Mouse (Mus musculus): Measurements from ENCODE around the gene Ube2e3. TPM values are rescaled to one million over a fixed set of nuclear protein-coding genes. Genes with fewer than 3 reads are reported as not detected.

Ube2e3 gene
- total RNA-seq (2012; rRNA removed) = 22.7 and 35.1 TPM in 2 replicates

DNA sequence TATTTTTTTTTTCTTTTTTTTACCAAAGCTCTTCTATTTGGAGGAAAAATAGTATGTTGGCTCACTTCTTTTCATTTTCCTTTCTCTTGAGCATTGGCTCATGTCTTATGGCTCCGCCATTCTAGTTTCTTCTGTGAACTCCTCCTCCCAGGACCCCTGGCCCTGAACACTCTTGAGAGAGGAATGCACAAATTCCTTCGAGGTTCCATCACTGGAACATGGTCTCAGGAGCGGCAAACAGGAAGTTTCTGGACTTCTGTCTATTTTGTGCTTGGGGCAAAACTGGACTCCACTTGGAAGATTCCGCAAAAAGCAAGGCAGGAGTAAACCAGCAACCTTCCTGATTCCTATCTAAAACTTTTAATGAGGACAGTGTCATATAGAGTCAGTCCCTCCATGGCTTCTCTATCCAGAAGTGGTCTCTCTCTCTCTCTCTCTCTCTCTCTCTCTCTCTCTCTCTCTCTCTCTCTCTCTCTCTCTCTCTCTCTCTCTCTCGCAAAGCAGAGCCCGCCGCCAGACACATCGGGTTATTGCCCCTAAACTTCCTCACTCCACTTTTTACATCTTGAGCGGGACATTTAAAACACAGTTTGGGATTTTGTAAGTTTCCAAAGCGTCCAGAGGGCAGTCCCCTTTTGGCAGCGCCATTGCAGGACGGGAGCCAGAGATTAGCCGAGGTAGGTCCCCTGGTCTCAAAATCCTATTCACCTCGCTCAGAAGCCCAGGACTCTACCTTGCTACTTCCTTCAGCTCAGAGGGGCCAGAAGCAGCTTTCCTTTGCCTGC, at the start of gene Ube2e3:
Gene Ube2e3, plus strand, starts transcription at position 399 of the 785 bp plus-strand sequence.
- in situ Hi-C loops (cut with MboI; ENCODE audit: low sequenced_read_pairs in 2 of 2, unreplicated experiment in 2 of 2) = no loop called here
- peak within 1 kb of the TSS; percentile 90 to 97 for H3K4me3 ChIP-seq (ENCODE audit: insufficient read depth in 1 of 2, low read depth in 1 of 2, low read length in 2 of 2, poor library complexity in 1 of 2, severe bottlenecking in 1 of 2)
- TF ChIP-seq ZNF384 (IDR thresholded peaks at IDR 0.05; ENCODE audit: low read depth, low read length) = no peak
- TF ChIP-seq CHD2 (IDR thresholded peaks at IDR 0.05; ENCODE audit: low read depth, low read length) = no peak
- TF ChIP-seq MAFK (IDR thresholded peaks at IDR 0.05; ENCODE audit: insufficient read depth, low read depth, low read length) = no peak
- TF ChIP-seq HCFC1 (IDR thresholded peaks at IDR 0.05; ENCODE audit: borderline replicate concordance, insufficient read depth, low read length) = no peak
- no peak for TF ChIP-seq ZC3H11A (IDR thresholded peaks at IDR 0.05; ENCODE audit: borderline replicate concordance, low read depth, low read length)
- no peaks in the 10 kb centered on the region for H3K9me3 ChIP-seq (ENCODE audit: control insufficient read depth, insufficient read depth, low read depth, low read length)
- H3K4me1 ChIP-seq (ENCODE audit: control insufficient read depth in 2 of 2, insufficient read depth in 2 of 2, low read length in 2 of 2, poor library complexity in 1 of 2) = no peaks in the 10 kb centered on the region; a peak in 1 of 4 replicates
- H3K9ac ChIP-seq (ENCODE audit: insufficient read depth, low read depth, low read length, poor library complexity, severe bottlenecking) = peak within 1 kb of the TSS; percentile 96
- no peak for DNase-seq (ENCODE audit: low read depth, low spot score)
- peak within 1 kb of the TSS; percentile 78 for H3K27ac ChIP-seq (ENCODE audit: insufficient read depth, low read depth, low read length, poor library complexity, severe bottlenecking)
- H3K36me3 ChIP-seq (ENCODE audit: control insufficient read depth, insufficient read depth, low read length, poor library complexity, severe bottlenecking) = peaks cover 4% of the 10 kb centered on the region

DNA sequence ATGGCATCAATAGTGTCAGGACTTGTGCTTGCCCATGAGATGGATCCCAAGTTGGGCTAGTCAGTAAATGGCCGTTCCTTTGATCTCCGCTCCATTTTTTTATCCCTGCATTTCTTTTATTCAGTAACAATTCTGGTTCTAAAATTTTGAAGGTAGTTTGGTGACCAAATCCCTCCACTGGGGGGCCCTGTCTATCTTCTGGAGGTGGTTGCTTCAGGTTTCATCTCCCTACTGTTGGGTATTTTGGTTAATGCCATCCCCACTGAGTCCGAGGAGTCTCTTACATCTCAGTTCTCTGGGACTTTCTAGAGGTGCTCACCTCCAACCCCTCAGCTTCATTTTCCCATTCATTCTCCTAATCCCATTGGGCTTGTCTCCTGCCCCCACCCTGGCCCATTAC, 38.0 kb upstream of the Ube2e3 start:
- H3K9me3 ChIP-seq (ENCODE audit: control insufficient read depth, insufficient read depth, low read depth, low read length) = no peaks in the 10 kb centered on the region
- TF ChIP-seq HCFC1 (IDR thresholded peaks at IDR 0.05; ENCODE audit: borderline replicate concordance, insufficient read depth, low read length) (no peak), ZNF384 (IDR thresholded peaks at IDR 0.05; ENCODE audit: low read depth, low read length) (no peak), ZC3H11A (IDR thresholded peaks at IDR 0.05; ENCODE audit: borderline replicate concordance, low read depth, low read length) (no peak), MAFK (IDR thresholded peaks at IDR 0.05; ENCODE audit: insufficient read depth, low read depth, low read length) (no peak)
- H3K36me3 ChIP-seq (ENCODE audit: control insufficient read depth, insufficient read depth, low read length, poor library complexity, severe bottlenecking) = no peaks in the 10 kb centered on the region
- no peak overlapping the region for H3K4me3 ChIP-seq (ENCODE audit: insufficient read depth in 1 of 2, low read depth in 1 of 2, low read length in 2 of 2, poor library complexity in 1 of 2, severe bottlenecking in 1 of 2)
- no peak overlapping the region for H3K9ac ChIP-seq (ENCODE audit: insufficient read depth, low read depth, low read length, poor library complexity, severe bottlenecking)
- no peaks in the 10 kb centered on the region for H3K4me1 ChIP-seq (ENCODE audit: control insufficient read depth in 2 of 2, insufficient read depth in 2 of 2, low read length in 2 of 2, poor library complexity in 1 of 2)
- in situ Hi-C loops (cut with MboI; ENCODE audit: low sequenced_read_pairs in 2 of 2, unreplicated experiment in 2 of 2) = no loop called here
- H3K27ac ChIP-seq (ENCODE audit: insufficient read depth, low read depth, low read length, poor library complexity, severe bottlenecking) = no peak overlapping the region
- no peak for DNase-seq (ENCODE audit: low read depth, low spot score)

- in situ Hi-C loops (cut with MboI; ENCODE audit: low sequenced_read_pairs in 2 of 2, unreplicated experiment in 2 of 2) = no loop called here
- Histone ChIP-seq H3K27ac (ENCODE audit: insufficient read depth, low read depth, low read length, poor library complexity, severe bottlenecking) (no peak overlapping the region), H3K4me1 (ENCODE audit: control insufficient read depth in 2 of 2, insufficient read depth in 2 of 2, low read length in 2 of 2, poor library complexity in 1 of 2) (no peaks in the 10 kb centered on the region), H3K4me3 (ENCODE audit: insufficient read depth in 1 of 2, low read depth in 1 of 2, low read length in 2 of 2, poor library complexity in 1 of 2, severe bottlenecking in 1 of 2) (no peak overlapping the region), H3K9me3 (ENCODE audit: control insufficient read depth, insufficient read depth, low read depth, low read length) (no peaks in the 10 kb centered on the region), H3K36me3 (ENCODE audit: control insufficient read depth, insufficient read depth, low read length, poor library complexity, severe bottlenecking) (no peaks in the 10 kb centered on the region), H3K9ac (ENCODE audit: insufficient read depth, low read depth, low read length, poor library complexity, severe bottlenecking) (no peak overlapping the region)
- TF ChIP-seq MAFK (IDR thresholded peaks at IDR 0.05; ENCODE audit: insufficient read depth, low read depth, low read length) = no peak
- no peak for TF ChIP-seq CHD2 (IDR thresholded peaks at IDR 0.05; ENCODE audit: low read depth, low read length)
- TF ChIP-seq ZC3H11A (IDR thresholded peaks at IDR 0.05; ENCODE audit: borderline replicate concordance, low read depth, low read length) = no peak
- TF ChIP-seq ZNF384 (IDR thresholded peaks at IDR 0.05; ENCODE audit: low read depth, low read length) = no peak
- no peak for TF ChIP-seq HCFC1 (IDR thresholded peaks at IDR 0.05; ENCODE audit: borderline replicate concordance, insufficient read depth, low read length)
- no peak for DNase-seq (ENCODE audit: low read depth, low spot score)
Observed at GRCm38 (mm10) chr2:78841494-78842224, 26.3 kb upstream of the Ube2e3 start.

DNA sequence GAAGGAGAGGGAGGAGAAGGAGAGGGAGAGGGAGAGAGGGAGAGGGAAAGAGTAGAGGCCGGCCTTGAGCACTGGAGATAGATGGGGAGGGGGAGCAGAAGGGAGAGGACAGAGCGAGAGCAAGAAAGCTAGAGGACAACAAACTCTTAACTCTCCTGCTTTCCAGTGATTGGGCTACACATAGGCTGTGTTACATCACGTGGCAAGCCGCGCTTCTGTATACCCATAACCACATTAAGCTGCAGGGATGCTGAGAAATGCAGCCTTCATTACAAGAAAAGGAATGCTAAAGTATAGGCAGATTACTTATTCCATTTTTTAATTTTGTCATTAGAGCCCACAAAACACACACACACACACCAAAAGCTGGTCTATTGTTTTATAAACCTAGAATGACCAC, 23.6 kb upstream of the Ube2e3 start:
- Histone ChIP-seq H3K27ac (ENCODE audit: insufficient read depth, low read depth, low read length, poor library complexity, severe bottlenecking) (no peak overlapping the region), H3K4me1 (ENCODE audit: control insufficient read depth in 2 of 2, insufficient read depth in 2 of 2, low read length in 2 of 2, poor library complexity in 1 of 2) (no peaks in the 10 kb centered on the region), H3K9ac (ENCODE audit: insufficient read depth, low read depth, low read length, poor library complexity, severe bottlenecking) (no peak overlapping the region), H3K36me3 (ENCODE audit: control insufficient read depth, insufficient read depth, low read length, poor library complexity, severe bottlenecking) (no peaks in the 10 kb centered on the region), H3K9me3 (ENCODE audit: control insufficient read depth, insufficient read depth, low read depth, low read length) (no peaks in the 10 kb centered on the region), H3K4me3 (ENCODE audit: insufficient read depth in 1 of 2, low read depth in 1 of 2, low read length in 2 of 2, poor library complexity in 1 of 2, severe bottlenecking in 1 of 2) (no peak overlapping the region)
- DNase-seq (ENCODE audit: low read depth, low spot score) = no peak
- TF ChIP-seq ZNF384 (IDR thresholded peaks at IDR 0.05; ENCODE audit: low read depth, low read length) (no peak), MAFK (IDR thresholded peaks at IDR 0.05; ENCODE audit: insufficient read depth, low read depth, low read length) (no peak), ZC3H11A (IDR thresholded peaks at IDR 0.05; ENCODE audit: borderline replicate concordance, low read depth, low read length) (no peak), HCFC1 (IDR thresholded peaks at IDR 0.05; ENCODE audit: borderline replicate concordance, insufficient read depth, low read length) (no peak), CHD2 (IDR thresholded peaks at IDR 0.05; ENCODE audit: low read depth, low read length) (no peak)
- in situ Hi-C loops (cut with MboI; ENCODE audit: low sequenced_read_pairs in 2 of 2, unreplicated experiment in 2 of 2) = no loop called here

Measured in ES-E14 (cell line).